Mouse (Mus musculus) left cerebral cortex, postnatal 14 days (tissue): Measurements from ENCODE around the gene Sema3g. TPM values are rescaled to one million over a fixed set of nuclear protein-coding genes. Genes with fewer than 3 reads are reported as not detected.

Experiments
- DNase-seq, 2 experiments: peaks; one replicate each; pipeline ENCODE4 v3.0.0; 2021 to 2022; ENCODE audit warnings: low spot score in 2 of 2, mixed read lengths in 1 of 2
- intact Hi-C: fragments of 180-260 bp; cut with DNase I; formaldehyde crosslinking; loops from one replicate; pipeline ENCODE4 v1.15.1; 2025
- total RNA-seq, 2 experiments: library from RNA; stranded (reverse); gene quantifications; 2 replicates each; pipeline ENCODE4 v1.2.3; 2021

The Sema3g gene
- total RNA-seq, 2 experiments from 2014 or later: 4.8 to 5.8 TPM

DNA sequence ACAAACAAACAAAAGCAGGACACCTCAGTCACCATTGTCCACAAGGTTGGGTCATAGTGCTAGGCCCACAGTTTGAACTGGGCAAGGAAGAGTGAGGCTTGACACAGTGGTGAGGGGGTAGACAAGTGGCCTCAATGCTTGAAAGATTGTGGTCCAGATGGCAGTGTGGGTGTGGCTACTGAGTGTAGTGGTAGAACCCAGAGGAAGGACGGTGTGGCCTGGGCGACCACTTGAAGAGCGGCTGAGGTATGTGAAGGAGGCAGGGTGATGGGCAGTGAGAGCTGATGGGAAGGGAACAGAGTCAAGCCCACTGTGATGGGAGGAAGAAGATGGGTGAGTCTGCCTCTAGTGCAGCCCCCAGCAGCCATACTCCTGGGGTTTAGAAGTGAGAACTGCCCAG lies 3.0 kb upstream of the Sema3g start:
- DNase-seq: no peak
- intact Hi-C loops: no loop called here

DNA sequence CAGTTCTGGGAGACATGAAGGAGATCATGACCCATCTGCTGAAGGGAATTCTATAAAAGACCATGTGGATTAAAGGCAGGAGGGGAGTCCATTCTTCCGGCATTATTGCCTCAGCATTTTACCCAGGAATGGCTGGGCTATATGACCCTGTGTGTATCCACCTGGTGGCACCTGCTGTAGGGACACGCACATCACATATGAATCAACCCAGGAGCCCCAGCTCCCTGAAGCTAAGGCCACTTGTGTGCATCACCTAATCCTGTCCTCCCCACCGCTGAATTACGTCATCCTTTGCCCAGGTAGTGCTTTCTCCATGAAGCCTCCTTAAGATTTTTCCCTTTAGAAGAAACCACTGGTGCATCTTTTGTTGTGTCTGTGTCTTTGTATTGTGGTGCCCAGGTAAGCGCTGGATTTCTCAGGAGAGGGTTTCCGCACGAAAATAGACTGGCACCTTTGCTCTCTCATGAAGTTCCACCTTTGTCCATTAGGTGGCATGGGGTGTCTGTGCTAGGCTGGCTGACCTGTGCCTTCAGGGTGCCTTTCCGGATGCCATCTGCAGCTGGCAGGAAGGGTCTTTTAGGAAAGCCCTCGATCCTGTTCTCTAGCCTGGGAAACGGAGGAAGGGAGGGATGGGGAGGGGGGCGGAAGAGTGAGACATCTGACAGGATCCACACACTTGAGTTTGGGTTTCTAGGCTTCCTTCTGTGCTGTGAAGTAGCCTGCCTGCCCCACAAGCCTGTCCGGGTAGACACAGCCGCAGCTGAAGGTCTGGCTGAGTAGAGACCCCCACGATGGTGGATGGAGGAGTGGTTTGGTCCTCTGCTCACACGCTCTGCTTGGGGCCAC lies 2.3 kb upstream of the Sema3g start:
- intact Hi-C loops: loop anchor here (2.0 kb wide), 1 partner anchor 17 kb away; no protein-coding TSS in a partner anchor
- DNase-seq: peak in 1 of 2 experiments; percentile 67

DNA sequence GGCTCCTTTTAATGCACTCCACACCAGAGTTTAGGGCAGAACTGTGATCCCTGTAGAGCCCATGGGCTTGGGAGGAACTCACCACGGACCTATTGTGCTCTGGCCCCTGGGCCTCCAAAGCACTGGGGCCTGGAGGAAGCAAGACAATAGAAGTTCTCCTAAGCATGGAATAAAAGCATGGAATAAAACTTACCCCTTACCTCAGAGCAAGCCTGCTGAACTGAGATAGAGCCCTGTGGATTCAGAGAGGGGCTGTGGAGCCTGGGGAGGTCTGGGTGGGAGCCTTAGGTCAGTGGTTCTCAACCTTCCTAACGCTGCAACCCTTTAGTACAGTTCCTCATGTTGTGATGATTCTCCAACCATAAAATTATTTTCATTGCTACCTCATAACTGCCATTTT lies 814 bp upstream of the Sema3g start, which contains the start of gene Nisch:
Gene Nisch, minus strand, starts transcription at position 101 of the 400 bp plus-strand sequence.
- intact Hi-C loops: loop anchor here (2.0 kb wide), 1 partner anchor 16 kb away; no protein-coding TSS in a partner anchor
- no peak for DNase-seq

DNA sequence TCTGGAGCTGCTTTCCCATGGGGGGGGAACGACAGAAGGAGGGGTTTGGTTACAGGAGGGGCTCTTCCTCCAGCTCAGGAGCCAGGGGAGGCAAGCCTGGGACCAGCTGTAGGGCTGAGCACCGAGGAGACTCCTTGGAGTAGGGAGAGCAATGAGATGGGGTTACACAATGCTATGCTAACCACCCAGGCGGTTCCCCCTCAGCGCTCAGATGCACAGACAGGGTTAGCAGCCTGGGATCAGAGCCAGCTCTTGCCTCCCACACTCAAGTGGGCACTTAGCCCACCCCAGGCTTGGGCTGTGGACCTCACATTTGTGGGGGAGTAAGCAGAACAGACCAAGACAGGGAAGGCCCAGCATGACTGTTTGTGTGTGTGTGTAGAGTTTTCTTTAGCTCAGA lies 9.3 kb downstream of the Sema3g start:
- peak; percentile 61 to 80 for DNase-seq
- intact Hi-C loops: no loop called here

DNA sequence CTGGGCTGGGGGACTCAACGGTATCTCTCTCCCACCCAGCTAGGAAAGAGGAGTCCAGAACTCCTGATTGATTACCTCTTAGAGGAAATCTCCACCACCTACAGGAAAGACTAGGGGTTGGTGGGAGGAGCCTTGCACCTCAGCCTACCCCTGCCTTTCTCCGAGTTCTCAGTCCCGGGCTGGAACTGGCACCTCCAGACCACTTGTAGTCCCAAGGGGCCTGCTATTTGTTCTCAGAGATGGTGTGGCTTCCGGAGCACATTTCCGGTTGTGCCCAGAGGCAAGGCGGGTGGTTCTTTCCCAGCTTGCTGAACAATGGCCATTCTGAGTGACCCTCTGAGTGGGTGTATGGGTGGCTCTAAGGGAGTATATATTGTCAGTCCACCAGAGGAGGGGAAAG lies 10.6 kb downstream of the Sema3g start:
- no peak for DNase-seq
- intact Hi-C loops: no loop called here

DNA sequence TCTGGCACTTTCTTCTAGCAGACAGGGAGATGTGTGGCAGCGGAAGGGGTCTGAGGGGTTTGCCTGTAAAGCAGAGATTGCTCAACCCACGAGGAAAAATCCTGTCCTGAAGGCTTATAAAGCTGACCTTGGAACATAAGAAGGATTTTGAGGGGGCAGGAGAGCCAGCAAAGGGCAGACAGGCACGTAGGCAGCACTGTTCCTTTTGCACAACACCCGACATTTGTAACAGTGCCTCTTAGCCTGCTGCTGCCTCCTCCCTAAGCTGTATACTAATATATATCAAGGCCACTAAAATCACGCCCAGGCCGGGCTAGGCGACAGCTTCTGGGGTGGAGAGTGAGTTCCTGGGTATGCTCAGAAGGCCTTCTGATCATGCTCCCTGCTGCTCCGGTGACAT lies 12.8 kb downstream of the Sema3g start:
- intact Hi-C loops: no loop called here
- no peak for DNase-seq

DNA sequence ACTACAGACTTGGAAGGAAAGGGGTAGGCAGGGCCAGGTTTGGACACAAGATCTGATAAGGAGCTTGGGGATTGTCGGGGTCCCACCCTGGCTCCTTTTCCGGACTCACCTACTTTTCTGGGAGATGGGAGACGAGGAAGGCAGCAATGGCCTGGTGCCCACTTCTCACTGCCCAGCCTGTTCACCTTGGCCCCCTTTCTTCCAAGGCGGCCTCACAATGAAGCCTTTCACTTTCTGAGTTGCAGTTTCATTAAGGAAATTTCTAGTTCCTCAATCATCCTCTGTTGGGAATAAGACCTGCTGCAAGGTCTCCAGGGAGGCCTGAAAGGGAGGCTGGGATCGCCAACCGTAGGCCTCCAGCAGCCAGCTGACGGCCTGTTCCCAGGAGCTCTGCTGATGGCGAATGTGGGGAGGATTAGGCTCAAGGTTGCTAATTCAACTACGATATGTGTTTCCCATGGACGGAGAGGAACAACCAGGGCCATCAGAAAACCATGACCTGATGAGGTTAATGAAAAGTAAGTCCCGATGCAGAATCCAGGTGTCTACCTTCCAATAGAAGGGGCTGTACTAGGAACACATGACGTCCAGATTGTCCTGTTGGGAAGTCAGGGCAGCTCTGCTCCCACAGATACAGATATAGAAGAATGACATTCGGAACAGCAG lies 14.9 kb downstream of the Sema3g start:
- intact Hi-C loops: loop anchor here (2.0 kb wide), 1 partner anchor 16 kb away; the partner anchor contains the start of genes Nisch and Sema3g
- DNase-seq: no peak

DNA sequence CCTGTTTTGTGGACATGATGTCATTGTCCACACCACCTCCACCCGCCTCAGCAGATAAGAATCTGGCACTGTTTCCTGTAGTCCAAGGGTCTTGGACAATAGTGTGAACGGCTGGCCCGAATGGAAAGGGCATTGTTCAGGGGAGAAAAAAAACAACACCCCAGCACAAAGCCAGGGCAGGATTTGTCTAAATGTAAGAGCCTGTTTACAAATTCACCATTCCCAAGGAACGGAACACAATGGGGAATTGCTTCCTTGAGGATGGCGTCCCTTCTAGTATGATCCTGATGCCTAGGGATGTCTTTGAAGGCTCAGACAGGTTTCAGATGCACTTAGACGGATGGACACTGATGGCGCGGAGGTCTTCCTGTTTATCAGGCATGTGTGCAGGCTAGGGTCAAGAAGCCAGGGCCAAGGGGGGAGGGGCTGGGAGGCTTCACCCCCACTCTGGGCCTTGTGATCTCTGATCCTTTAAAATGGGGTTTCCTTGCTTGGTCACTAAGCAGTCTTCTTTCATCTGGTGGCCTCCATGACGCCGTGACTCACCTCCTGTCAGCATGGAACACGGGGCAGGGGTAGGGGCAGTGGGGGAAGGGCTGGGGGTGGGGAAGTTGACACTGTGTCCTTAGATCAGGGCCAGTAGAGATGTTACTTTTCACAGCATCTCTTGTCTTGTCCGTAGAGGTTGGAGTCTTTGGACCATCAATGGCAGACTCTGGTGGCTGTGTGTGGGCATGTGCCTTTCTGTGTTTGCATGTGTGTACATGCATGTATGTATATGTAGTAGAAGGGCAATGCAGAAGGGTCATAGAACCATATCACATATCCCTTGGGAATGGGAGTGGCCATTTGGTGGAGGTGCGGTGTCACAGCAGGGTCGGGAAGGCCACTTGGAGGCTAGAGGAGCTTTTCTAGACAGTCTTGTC lies 15.7 kb downstream of the Sema3g start:
- no peak for DNase-seq
- intact Hi-C loops: loop anchor here (2.0 kb wide), 1 partner anchor 17 kb away; the partner anchor contains the start of genes Nisch and Sema3g

DNA sequence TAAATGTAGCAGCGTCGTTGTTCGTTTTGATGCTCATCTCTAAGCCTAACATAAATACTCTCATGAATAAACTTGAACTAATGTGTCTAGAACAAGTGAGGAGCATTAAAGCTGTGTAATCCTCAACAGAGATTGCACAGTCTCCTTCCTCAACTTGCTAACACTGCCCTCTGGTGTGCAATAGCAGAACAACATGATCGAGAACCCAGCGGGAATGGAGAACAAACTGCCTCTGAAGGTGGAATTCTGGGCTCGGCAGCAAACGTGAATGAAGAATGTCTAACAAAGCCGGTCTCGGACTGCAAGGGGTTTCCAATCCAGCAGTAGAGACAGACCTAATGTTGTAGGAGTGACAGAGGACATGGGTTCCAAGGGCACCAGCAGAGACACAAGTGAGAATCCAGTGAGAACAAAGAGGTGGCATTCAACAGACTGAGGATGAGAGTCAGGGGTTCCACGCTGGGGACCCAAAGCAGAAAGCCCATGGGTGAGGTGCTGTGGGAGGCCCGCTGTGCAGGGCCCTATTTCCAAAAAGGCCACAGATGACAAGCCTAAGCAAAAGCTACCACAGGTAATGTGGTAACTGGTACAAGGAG lies 16.4 kb downstream of the Sema3g start:
- DNase-seq: peak; percentile 80 to 92
- intact Hi-C loops: loop anchor here (2.0 kb wide), 1 partner anchor 17 kb away; the partner anchor contains the start of genes Nisch and Sema3g

DNA sequence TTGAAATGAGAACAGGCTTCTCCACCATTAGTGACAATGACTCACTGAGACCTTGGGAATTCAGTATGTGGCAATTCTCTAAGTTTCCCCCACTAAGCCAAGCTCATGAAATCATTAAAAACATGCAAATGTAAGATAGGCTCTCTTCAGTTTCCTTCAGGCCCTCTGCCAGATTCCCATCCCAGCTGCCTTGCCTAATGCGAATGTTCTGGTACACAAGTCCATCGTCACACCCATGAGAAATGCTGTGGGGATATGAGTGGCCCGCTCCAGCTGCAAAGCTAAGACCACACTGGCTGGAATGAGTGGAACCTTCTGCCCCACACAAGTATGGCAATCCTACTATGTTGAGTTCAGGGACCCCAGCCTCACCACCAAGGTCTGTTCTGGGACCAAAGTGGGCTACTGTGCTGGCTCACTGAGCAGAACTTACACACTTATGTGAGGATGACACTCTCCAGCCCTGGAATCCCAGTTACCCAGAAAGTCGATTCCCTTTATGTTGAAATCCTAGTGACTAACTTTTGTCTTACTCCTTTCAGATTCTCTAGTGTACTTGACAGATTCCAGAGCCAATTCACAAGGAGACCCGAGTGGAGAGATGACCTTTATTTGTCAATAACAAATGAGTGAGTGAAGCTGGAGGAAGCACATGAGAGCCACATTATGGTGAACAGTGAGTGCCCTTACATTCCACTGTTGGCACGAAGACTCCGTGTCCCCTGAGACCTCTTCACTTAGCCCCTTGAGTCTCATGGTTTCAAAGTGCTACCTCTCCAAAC lies 19.6 kb downstream of the Sema3g start:
- intact Hi-C loops: no loop called here
- DNase-seq: no peak

DNA sequence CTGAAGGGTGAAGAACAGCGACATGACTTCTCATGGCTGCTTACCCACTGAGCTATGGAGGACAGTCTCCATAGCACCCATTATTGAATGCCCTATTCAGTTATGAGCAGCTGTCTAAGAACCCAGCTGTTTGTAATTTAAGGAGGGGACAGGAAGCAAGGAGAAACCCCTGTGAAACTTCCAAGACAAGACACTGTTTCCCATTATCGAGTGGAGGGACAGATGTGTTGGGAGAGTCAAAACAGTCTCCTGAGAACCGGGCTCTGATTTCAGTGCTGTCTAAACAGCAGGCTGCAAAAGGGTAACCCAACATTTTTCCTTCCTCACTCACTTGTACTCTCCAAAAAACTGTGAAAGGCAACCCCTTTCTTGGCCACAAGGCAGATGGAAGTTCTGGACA lies 22.9 kb downstream of the Sema3g start:
- intact Hi-C loops: no loop called here
- no peak for DNase-seq

DNA sequence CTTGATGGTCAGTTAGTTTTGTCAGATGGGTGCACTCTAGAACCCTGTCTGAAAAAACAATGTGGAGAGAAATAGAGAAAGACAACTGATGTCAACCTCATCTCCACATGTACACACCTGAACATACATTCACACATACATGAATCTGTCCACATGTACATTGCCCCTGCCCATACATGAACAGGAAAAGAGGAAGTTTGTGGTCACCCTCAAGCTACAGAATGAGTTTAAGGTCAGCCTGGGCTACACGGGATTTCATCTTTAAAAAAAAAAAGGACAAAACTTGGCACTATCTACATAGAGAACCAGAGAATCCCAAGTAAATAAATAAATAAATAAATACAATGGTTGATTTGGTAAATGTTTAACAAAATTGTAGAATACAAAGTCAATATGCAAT lies 27.1 kb downstream of the Sema3g start:
- intact Hi-C loops: no loop called here
- DNase-seq: no peak

DNA sequence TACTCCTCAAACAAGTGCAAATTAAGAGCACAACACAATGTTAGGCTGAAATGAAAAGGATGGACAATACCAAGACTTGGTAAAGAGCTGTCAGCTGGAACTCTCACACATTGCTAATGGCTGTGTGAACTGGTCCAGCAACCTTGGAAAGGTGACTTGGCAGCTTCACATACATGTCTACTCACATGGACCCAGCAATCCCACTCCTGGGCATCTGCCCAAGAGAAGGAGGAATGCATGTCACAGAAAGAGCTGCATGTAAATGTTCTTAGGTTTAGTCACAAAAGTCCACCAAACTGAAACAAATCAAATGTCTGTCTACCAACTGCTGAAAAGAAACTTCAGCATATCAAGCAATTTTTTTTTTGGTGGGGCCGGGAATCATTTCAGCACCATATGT lies 28.3 kb downstream of the Sema3g start:
- no peak for DNase-seq
- intact Hi-C loops: no loop called here

DNA sequence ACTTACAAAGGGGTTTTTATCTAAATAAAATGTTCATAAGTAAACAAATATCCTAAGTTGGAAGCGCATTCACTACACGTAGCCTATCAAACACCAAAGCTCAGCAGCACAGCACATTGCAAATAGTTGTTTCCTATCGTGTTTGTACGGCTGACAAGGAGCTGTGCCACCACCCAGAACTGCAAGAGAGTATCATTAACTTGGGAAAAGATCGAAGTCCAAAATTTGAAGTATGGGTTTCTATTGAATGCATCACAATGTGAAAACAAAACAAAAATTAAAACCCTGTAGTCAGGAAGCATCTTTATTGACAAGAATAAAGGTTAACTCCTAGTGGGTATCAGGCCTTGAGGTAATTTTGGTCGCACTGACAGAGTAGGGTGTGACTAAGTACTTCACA lies 30.7 kb downstream of the Sema3g start:
- intact Hi-C loops: no loop called here

DNA sequence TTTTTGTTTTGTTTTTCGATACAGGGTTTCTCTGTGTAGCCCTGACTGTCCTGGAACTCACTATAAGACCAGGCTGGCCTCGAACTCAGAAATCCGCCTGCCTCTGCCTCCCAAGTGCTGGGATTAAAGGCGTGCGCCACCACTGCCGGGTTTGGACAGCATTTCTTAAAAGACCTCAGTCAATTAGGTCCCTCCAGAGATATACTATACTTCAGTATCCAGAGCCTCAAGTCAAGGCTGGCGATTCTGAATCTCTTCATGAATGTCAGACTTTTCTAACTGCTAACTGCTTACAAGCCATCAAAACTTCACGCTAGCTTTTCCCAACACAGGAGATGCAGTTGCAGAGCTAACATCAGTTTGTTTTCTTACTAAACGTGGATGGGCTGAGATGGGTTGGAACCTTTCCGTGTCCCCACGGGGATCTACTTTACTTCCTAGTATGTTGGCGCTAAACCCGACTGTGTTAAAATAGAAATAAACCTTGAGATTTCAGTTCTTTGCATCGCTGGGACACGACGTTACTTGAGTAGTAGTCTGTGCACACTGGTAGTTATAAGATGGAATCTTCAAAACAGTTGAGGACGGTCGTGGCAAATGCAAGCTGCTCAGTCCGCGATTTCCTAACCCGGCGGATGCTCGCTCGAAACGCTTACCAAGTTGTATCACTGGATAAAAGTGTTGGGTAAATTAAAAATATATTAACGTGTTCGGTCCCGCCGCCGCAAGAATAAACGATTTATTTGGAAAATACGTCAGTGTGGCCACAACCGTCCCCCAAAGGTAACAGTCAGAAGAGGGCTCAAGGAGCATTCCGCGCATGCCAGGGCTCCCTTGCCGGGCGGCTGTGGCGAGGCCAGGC lies 32.8 kb downstream of the Sema3g start:
- intact Hi-C loops: loop anchor here (5.0 kb wide), 1 partner anchor 43 kb away; the partner anchor contains the start of gene Tnnc1
- DNase-seq: peak in 1 of 2 experiments; percentile 42

More for the DNA sequence above, 30.7 kb downstream of the Sema3g start:
- DNase-seq: no peak

DNA sequence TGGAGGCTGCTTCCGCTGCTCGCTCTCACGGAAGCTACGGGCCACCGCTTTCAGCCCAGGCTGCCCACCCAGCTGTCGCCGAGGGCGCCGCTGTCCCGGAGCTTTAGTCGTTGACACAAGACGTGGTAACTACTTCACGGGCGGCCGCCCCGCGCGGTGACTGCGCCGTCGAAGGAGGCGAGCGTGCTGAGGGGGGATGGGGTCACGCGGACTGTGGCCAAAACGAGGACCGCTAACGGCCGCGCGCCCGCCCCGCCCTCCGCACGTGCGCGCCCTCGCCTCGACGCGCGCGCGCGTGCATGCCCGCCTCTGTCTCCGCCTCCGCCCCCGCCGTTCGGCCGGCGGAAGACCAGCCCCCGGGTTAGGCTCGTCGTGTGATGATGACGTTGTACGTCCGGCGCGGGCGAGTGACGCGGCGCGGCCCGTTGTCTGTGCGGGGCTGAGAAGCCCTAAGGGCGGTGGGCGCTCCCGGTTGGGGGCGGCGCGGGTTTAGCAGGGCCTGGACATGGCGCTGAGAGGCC lies 33.5 kb downstream of the Sema3g start, which contains the start of the genes Phf7 and Bap1:
Gene Phf7, minus strand, starts transcription at position 234 of the 521 bp plus-strand sequence.
Gene Bap1, plus strand, starts transcription at position 367 of the 521 bp plus-strand sequence.
- intact Hi-C loops: loop anchor here (5.0 kb wide), 1 partner anchor 44 kb away; the partner anchor contains the start of gene Tnnc1
- peak; percentile 96 to 97 for DNase-seq

DNA sequence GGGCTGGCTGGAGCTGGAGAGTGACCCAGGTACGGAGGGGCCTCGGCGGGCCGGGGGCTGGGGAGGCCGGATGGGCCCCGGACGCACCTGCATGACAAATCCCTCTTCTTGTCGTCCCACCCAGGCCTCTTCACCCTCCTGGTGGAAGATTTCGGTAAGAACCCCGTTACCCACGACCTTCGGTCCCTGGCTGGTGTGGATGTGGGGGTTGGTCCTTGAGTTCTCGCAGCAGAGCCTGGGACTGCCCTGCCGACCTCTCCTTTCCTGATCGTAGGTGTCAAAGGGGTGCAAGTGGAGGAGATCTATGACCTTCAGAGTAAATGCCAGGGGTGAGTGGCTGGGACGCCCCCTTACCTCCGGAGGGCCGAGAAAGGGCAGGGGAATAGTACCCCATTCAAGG lies 34.0 kb downstream of the Sema3g start:
- no peak for DNase-seq
- intact Hi-C loops: loop anchor here (5.0 kb wide), 1 partner anchor 44 kb away; the partner anchor contains the start of gene Tnnc1
